Mouse (Mus musculus) gastrocnemius, adult 18-20 months (tissue): Measurements from ENCODE around the gene Rnls. TPM values are rescaled to one million over a fixed set of nuclear protein-coding genes. Genes with fewer than 3 reads are reported as not detected.

Source experiments
- DNase-seq: peaks from one replicate; pipeline ENCODE4 v3.0.0; 2021; ENCODE audit warnings: low spot score
- microRNA-seq: library from miRNA; unstranded; fragments of <30 nt; microRNA quantifications from one replicate; pipeline ENCODE4 v1.2.0, GENCODE M21; 2021
- total RNA-seq, 2 experiments: library from RNA; stranded (reverse); gene quantifications; 2 replicates each; pipeline ENCODE4 v1.2.3; 2021

Rnls gene
- total RNA-seq, 2 experiments from 2014 or later, result 9.1 to 10.7 TPM

DNA sequence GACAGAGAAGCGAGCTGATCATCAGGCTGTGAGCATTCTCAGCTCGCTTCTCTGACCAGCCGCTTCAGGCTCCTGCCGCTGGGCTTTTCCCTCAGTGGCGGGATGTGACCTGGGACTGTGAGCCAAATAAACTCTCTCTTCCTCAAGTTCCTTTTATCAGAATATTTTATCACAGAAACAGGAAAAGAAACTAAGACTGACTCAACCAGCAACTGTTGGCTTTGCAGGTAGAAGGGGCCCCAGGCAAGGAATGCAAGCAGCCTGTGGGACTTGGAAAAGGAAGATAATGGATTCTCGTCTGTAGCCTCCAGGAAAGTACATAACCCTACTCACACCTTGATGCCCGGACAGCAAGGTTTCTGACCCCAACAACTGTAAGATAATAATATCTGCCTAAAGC, 283.0 kb downstream of the Rnls start:
- DNase-seq, result no peak

DNA sequence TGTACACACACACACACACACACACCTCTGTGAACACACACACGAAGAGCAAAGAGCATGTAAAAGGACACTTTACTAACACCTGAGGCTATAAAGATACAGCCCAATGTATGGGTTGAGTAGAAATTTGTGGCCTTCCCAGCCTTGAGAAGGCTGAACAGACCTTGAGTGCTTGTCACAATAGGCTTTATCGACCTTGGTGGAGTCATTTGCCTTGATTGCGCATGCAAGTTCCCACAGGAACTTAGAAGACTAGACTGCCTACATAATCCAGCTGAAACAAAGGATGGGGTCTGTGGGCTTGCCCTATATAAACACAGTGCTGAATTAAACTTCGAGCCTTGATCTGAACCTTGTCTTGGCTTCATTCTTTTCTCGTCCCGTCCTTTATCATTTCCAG, 288.2 kb downstream of the Rnls start:
- DNase-seq, result no peak

- no peak for DNase-seq
These were observed 289.3 kb downstream of the Rnls start for GRCm38 (mm10) chr19:33102783-33103139.

DNA sequence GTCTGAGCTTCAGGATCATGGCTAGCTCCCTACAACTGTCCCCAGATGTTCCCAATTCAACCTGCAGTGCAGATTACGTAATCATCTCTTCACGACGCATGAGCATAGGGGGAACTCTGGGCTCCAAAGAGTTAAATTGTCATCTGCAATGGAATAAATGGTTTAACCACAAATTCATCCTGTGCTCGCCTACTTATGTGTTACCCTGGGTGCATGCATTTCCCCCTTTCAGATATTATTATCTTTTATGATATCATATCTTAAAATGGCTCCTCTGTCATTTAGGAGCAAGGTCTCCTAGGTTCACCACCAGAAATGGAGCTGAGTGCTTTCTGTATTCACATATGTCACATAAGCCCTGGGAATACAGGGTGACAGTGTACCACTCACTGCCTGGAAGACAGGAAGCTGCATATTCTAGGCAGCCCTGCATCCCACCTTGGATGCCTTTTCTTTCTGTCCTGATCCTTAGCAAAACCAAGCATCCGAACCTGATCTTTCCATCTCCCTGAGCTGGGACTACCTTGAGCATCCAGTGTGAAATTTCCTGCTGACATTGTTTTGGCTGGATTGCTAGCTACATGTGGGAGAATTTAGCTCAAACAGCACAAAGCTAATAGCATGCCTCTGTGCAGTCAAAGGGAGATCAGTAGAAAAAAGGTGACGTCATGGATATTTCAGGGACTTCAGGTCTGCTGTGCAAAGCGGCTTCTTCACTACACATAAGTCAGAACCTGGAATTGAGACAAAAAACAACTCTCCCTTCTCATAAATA, 289.9 kb downstream of the Rnls start:
- DNase-seq, result no peak

- DNase-seq, result no peak
These were observed 290.7 kb downstream of the Rnls start for GRCm38 (mm10) chr19:33101093-33102007.

DNA sequence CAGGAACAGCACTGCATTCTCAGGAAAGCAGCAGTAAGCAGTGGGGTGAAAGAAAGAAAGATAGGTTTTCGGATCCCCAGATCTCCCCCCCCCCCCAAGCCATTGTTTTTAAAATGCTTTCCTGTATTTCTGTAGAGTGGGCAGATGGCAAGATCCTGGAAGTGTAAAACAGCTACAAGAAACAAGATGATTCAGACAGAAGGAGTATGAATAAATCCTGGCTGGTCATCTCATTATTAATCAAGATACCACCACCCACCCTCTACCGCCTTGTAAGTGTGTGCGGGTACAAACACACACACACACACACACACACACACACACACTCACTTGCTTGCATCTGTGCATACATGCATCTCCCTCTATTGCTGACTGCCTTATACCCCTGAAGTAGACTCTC, 291.5 kb downstream of the Rnls start:
- DNase-seq, result no peak

- no peak for DNase-seq
These were observed 292.1 kb downstream of the Rnls start for GRCm38 (mm10) chr19:33100031-33100430.

DNA sequence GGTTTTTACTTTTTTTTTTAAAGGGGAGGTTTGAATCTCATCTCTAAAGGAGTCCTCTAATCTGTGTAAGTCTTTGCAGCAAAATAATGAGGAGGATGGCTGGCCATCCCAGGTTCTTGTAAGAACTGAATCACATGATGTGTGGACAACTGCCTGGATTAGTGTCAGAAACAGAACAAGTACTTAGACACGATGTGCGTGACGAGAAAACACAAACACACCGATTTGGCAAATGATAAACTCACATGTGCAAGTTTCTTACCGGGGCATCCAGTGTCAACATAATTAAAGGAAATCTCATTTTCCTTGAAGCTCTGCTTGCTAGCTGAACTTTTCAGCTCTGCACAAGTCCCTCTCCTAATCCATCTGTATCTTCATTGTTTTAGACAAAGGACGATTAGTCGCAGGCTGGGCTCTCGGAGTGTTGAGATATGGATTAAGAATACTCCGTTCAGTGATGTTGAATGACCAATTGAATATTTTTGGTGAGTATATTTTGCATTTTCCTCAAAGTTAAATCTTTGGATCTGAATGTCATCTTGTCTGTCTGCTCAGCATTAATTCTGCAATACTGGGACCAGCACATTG, 292.8 kb downstream of the Rnls start:
- no peak for DNase-seq

GRCm38 (mm10) chr19:33097691-33098090, 294.4 kb downstream of the Rnls start:
- no peak for DNase-seq

DNA sequence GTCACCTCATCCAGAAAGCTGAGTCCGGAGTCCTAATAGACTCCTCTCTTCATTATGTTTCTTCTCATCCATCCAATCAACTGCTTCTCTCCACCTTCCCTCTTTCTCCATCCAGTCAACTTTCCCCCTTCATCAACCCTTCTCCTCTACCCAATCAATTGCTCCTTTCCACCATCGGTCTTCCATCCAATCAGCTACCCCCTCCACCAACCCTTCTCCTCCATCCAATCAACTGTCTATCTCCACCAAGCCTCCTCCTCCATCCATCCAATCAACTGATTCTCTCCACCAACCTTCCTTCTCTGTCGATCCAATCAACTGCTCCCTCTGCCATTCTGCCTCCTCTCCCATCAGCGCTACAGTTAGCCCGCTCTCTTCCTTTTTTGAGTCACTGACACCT, 295.5 kb downstream of the Rnls start:
- DNase-seq, result no peak

DNA sequence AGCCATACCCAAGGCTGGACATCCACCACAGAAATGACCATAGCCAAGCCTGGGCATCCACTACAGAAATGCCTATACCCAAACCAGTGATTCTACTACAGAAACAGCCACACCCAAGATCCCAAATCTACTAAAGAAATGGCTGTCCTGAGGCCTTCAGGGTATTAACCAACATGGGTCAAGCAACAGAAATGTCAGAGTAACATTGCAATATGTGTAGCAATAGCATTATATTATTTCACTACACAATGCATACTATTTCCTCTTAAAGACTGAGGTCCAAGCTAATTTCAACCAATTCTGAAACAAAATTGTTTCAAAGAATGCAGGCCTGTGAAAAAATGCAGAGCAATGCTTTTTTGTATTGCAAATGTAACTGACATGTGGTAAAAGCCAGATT, 299.5 kb downstream of the Rnls start:
- no peak for DNase-seq

DNA sequence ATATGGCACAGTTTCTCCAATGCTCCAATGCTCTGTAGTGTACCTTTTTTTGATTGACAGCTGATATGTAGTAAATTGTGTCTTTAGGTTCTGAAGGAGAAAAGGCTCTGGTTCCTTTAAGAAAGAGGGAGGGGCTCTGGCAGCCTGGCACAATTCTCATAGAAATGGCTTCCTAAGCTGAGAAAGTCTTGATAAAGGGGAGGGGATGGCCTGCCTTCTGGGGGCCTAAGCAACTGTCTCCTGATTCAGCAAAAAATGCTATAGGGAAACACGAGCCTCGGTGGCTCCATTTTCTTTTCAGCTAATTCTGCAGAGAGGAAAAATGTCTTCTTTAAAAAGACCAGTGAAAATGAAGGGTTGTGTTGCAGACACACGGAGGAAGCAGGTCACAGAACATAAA, 300.8 kb downstream of the Rnls start:
- no peak for DNase-seq

GRCm38 (mm10) chr19:33088868-33089267, 303.2 kb downstream of the Rnls start:
- no peak for DNase-seq

- no peak for DNase-seq
These were observed 304.1 kb downstream of the Rnls start for GRCm38 (mm10) chr19:33087961-33088360.

Small RNAs within 50 kb of the gene (microRNA-seq; reads per million reads assigned to microRNA genes)
- not detected for gene Mir3970

Other genes with a start within 250 kb of the Rnls start
- under 1 TPM; 0.09 to 0.18 TPM for gene Lipo4, start 125.5 kb upstream of the Rnls start, total RNA-seq
- not detected for gene Gm8978, start 233.0 kb upstream of the Rnls start, total RNA-seq